Mouse (Mus musculus): ENCODE results near the gene Catsperz.

Gene Catsperz

DNA sequence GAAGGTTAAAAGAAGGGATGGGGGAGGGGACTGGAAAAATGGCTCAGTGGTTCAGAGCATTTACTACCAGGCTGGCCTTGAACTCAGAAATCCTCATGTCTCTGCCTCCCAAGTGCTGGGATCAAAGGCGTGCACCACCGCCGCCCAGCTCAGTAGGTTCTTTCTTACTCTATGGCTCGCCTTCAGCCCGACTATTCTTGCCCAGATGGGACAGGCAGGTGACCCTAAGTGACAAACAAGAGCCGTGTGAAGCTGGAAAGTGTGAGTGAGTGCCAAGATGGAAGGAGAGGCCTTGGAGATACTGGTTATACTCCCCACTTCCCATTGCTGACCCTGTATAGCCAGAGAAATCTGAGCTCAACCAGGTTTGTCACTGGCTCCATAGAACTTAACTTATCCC, 18.5 kb upstream of the Catsperz start:
- DNase-seq, result no peak

DNA sequence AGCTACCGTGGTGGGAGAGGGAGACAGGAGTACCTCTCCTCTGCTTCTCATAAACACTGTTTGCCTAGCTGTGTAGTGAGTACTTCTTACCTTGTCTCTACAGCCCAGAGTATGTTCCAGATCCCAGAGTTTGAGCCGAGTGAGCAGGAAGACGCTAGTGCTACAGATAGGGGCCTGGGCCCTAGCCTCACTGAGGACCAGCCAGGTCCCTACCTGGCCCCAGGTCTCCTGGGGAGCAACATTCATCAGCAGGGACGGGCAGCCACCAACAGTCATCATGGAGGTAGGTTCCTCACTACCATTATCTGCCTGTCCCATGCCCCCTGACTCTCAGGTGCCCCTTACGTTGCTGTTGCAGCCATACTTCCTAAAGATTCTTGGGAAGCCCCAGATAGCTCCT, 17.6 kb upstream of the Catsperz start:
- DNase-seq, result no peak

DNA sequence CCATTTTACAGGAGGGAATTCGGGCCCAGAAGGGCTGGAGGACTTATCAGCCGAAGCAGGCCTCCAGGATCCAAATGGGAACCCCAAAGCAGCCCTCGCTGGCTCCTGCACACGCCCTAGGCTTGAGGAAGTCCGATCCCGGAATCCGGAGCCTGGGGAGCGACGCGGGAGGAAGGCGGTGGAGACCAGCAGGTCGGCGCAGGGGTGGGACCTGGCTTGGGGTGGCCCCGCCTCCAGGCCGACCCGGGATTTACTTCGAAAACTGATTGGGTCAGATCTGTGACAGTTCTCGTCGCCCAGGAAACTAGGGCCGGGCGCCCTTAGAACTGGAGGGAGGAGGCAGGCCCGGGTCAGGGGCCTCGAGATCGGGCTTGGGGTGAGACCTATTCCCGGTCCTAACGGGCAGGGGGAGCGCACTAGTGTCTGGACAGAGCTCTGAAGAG, 17.1 kb upstream of the Catsperz start, which contains the start of gene Gpr137:
Gpr137 (minus strand) TSS at position 232 of the 443 bp plus-strand sequence.
- DNase-seq, result peak; percentile 98 to 99

- peak; percentile 91 to 94 for DNase-seq
Measured at GRCm38 (mm10) chr19:6941372-6942248, 16.4 kb upstream of the Catsperz start, which contains the start of gene Bad. Gene Bad (plus strand): TSS chr19:6941861.

- no peak for DNase-seq
Measured at GRCm38 (mm10) chr19:6940396-6941351, 15.5 kb upstream of the Catsperz start.

- no peak for DNase-seq
Measured at GRCm38 (mm10) chr19:6939106-6940002, 14.2 kb upstream of the Catsperz start.

DNA sequence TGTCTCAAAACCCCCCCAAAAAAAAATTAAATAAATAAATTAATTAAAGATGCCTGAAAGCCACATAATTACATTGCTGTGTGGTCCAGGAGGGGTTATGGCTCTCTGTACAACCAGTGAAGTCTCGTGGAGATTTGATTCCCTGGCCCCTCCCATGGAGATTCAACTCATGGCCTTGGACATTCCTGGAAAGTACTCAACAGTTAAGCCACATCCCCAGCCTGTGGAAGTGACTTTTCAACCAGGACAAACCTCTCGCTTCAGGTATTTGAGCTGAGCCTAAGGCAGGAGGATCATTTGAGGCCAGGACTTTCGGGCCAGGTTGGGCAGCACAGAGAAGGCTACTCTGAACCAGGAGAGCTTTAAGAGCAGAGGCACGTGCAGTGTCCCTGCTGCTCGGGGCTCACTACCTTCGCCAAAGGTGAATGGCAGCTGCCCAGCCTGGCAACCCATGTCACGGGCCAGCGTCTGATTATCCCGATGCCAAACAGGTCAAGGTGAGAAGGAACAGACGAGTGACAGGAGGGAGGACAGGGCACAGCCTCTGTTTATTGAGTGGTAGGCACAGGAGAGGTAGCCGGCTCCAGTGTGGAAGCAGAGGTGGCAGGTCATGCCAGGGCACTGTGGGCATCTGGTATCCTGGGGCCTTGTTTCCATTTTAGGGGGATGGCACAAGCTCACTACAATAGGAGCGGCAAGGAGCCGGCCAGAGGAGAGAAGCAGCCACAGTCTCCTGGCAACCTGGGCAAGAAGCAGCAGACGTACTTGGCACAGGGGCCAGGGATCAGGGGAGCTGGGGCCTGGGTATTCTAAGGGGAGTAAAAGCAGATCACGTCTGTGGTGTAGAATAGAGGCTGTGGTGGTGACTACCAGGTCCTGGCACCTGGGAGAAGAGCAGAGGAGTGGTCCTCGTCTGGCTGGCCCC, 12.6 kb upstream of the Catsperz start:
- no peak for DNase-seq

- DNase-seq, result no peak
Measured at GRCm38 (mm10) chr19:6936299-6936698, 11.1 kb upstream of the Catsperz start.

- DNase-seq, result no peak
Measured at GRCm38 (mm10) chr19:6934195-6934977, 9.2 kb upstream of the Catsperz start, which contains the start of gene Kcnk4. Gene Kcnk4 (minus strand): TSS chr19:6934515.

DNA sequence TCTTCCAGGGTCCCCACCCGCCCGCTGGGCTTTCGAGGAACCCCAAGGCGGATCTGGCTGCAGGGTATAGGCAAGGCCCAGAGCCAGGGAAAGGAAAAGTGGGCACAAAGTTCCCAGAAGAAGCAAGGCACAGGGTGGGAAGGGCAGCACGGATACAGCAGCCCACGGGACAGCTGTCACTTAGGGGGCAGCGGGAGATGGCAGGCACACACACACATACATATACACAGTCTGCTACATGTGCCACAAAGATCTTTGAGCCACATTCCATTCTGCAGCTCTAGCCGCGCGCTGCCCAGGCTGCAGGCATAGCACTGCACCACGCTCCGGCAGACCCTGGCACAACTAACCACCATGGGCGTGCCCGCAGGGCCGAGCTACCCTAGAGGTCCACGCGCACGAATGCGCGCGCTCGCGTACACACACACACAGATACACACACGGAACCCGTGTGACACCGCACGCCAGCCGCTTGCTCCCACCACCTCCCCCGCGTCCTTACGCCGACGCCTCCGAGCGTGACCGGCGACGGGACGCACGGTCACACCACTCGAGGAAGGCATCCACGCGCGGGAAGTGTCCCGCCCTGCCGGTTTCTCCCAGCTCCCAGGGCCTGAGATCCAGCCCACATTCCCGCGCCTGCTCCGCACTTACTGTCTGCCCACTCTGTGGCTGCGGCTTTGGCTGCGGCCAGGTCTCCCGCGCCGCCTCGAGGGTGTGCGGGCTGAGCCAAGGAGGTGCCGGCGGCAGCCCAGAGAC, 8.4 kb upstream of the Catsperz start:
- no peak for DNase-seq

- no peak for DNase-seq
Measured at GRCm38 (mm10) chr19:6933102-6933435, 7.9 kb upstream of the Catsperz start.

- no peak for DNase-seq
Measured at GRCm38 (mm10) chr19:6932018-6932417, 6.8 kb upstream of the Catsperz start.

GRCm38 (mm10) chr19:6931002-6931401, 5.8 kb upstream of the Catsperz start:
- DNase-seq, result no peak

DNA sequence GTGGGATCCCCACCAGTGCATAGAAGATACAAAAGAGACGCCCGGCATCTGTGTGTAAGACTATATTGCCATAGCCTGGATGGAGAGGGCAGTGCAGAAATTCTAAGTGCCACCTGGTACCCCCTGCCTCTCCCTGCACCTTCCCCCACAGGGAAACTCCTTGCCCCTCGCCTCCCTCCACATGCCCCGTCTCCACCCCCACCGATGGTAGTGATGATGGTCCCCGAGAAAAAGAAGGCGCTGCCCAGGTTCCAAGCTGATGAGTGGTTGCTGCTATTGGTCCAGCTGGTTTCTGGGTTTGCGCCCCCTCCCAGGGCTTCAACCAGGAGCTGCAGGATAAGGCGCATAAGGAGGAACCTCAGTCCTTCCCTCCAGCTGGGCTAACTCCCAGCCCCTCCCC, 2.9 kb upstream of the Catsperz start:
- no peak for DNase-seq

GRCm38 (mm10) chr19:6926559-6927255, 1.5 kb upstream of the Catsperz start:
- peak in 1 of 2 experiments; percentile 24 for DNase-seq

DNA sequence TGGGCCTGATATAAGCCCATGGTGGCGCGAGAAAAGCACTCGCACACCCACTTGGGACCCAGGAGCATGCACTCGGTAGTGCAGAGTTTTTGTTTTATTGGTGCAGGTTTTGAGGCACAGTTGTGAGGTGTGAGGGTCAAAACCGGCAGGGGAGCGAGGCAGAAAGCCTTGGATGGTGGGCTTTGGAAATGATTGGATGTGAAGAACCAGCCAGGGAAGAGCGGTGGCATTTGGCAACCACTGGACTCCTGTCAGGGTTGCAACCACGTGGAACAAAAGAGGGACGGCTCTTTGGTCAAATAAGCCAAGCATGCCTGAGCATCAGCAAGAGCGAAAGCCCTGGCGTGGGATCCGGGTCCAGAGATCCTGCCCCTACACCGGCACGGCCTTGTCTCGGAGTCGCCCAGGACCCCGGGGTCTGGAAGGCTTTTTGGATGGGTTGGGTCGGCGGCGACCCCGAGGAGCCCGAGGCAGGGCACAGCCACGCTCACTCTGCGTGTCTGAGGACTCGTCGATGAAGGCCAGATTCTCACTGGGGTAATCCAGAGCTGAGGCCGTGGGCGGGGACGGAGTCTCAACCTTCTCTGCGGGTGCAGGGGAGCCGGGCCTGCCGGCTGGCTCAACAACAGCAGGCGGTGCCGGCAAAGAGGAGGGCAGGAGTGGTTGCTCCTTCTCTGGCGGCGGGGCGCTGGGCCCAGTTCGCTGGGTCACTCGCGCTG, 590 bp upstream of the Catsperz start:
- no peak for DNase-seq

- DNase-seq, result peak; percentile 81 to 87
Measured at GRCm38 (mm10) chr19:6924461-6925306, 496 bp downstream of the Catsperz start.

Measured in lung, adult 18-20 months (tissue).